Mouse (Mus musculus) stomach, embryonic 14.5 days (tissue): Measurements from ENCODE around the gene Raf1. TPM values are rescaled to one million over a fixed set of nuclear protein-coding genes. Genes with fewer than 3 reads are reported as not detected.

Source experiments
- ATAC-seq: fragments of 200-750 bp; cut with Nextera tagmentation; 2 replicates; pipeline ENCODE4 v1.8.0; 2017; ENCODE audit warnings: low read depth, moderate TSS enrichment; ENCODE audit not compliant: insufficient number of reproducible peaks, insufficient read depth, low FRiP score
- H3K27ac ChIP-seq: fragments of 300-500 bp; sonication (generic); 2 replicates; pipeline ENCODE4 v1.5.1; 2014; ENCODE audit warnings: mild to moderate bottlenecking, low read length, moderate library complexity, mixed read lengths
- H3K27me3 ChIP-seq: fragments of 300-500 bp; sonication (generic); 2 replicates; pipeline ENCODE4 v1.6.1; 2014; ENCODE audit warnings: low read length, control low read depth, mixed read lengths; ENCODE audit not compliant: control insufficient read depth, insufficient read depth
- H3K36me3 ChIP-seq: fragments of 300-500 bp; sonication (generic); 2 replicates; pipeline ENCODE4 v1.6.1; 2014; ENCODE audit warnings: mild to moderate bottlenecking, control low read depth, low read length, moderate library complexity, mixed read lengths; ENCODE audit not compliant: control insufficient read depth, insufficient read depth
- H3K4me1 ChIP-seq: fragments of 300-500 bp; sonication (generic); 2 replicates; pipeline ENCODE4 v1.6.1; 2014; ENCODE audit warnings: low read length, control low read depth, mixed read lengths; ENCODE audit not compliant: control insufficient read depth, insufficient read depth
- H3K4me2 ChIP-seq: fragments of 300-500 bp; sonication (generic); replicated peaks from 2 replicates; pipeline ENCODE4 v1.6.1; 2014; ENCODE audit warnings: low read depth, low read length, control low read depth
- H3K4me3 ChIP-seq: fragments of 300-500 bp; sonication (generic); 2 replicates; pipeline ENCODE4 v1.5.1; 2014; ENCODE audit warnings: low read depth, low read length, control low read depth
- H3K9ac ChIP-seq: fragments of 300-500 bp; sonication (generic); replicated peaks from 2 replicates; pipeline ENCODE4 v1.6.1; 2014; ENCODE audit warnings: low read depth, mild to moderate bottlenecking, control low read depth, low read length, moderate library complexity, mixed read lengths
- H3K9me3 ChIP-seq: fragments of 300-500 bp; sonication (generic); 2 replicates; pipeline ENCODE4 v1.6.1; 2016; ENCODE audit warnings: low read depth, low read length, control low read depth; ENCODE audit not compliant: control insufficient read depth
- WGBS: fragments of 180-500 bp; shearing (Covaris S2); extraction: QIAGEN DNeasy Blood & Tissue Kit; methylation state at CpG from one replicate; pipeline ENCODE4 v1.1.7; 2014; 5-methylcytosine and 5-hydroxymethylcytosine counted together
- polyA plus RNA-seq: library from polyadenylated mRNA; unstranded; fragments of >200 nt; fragmentation: Nextera tagmentation; extraction: Ambion mirVana; gene quantifications from 2 replicates; pipeline ENCODE4 v1.2.1, GENCODE M21; 2014

Raf1 gene
- polyA plus RNA-seq, 1 experiment from 2014 or later, result 131 TPM

DNA sequence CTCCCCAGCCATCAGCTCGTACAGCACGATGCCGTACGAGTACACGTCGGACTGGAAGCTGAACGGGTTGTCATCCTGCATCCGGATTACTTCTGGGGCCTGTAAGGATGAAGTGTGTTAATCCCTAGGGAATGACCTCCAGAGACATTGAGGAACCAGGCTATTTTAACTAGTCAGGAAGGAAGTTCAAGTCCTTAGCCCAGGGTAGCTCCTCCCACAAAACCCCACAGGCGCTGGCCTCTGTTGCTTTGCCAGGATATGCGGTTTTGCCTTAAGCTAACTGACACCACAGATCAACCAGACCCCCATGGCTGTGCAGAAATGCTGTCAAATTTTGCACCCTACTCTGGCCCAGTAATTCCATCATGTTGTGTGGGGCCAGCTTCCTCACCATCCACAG is 56.6 kb downstream of the Raf1 start:
- peaks cover 94% of the 10 kb centered on the region for H3K36me3 ChIP-seq
- WGBS, result 85% methylated on average over 10 of the region's 10 CpGs
- H3K9me3 ChIP-seq, result no peaks in the 10 kb centered on the region
- ATAC-seq, result no peak
- no peak overlapping the region for H3K4me2 ChIP-seq
- no peak overlapping the region for H3K4me3 ChIP-seq
- no peak overlapping the region for H3K27ac ChIP-seq
- H3K27me3 ChIP-seq, result no peaks in the 10 kb centered on the region
- H3K4me1 ChIP-seq, result no peaks in the 10 kb centered on the region
- no peak overlapping the region for H3K9ac ChIP-seq

DNA sequence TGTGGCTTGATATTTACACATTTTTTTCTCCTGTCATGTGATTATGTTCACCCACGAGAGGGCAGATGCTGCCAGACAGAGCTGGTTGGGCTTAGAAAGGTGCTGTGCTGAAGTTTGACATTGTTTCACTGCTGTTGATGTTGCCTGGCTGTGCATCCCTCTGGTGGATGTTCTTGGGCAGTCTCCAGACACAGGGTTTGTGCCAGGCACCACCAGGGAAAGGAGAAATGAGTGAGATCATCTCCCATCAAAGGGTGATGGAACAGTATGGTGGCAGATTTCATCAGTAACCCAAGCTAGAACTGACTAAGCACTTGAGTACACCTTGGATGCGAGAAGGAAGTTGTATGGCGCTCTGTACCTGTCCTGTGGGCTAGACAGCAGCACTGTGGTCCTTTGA is 60.5 kb downstream of the Raf1 start:
- ATAC-seq, result no peak
- peaks cover 74% of the 10 kb centered on the region for H3K36me3 ChIP-seq
- H3K4me3 ChIP-seq, result no peak overlapping the region
- no peaks in the 10 kb centered on the region for H3K27me3 ChIP-seq
- no peaks in the 10 kb centered on the region for H3K4me1 ChIP-seq
- no peaks in the 10 kb centered on the region for H3K9me3 ChIP-seq
- H3K4me2 ChIP-seq, result no peak overlapping the region
- H3K27ac ChIP-seq, result no peak overlapping the region
- WGBS, result 83% methylated on average over 3 of the region's 3 CpGs
- H3K9ac ChIP-seq, result no peak overlapping the region

GRCm38 (mm10) chr6:115613793-115614192 is 62.6 kb downstream of the Raf1 start:
- H3K4me3 ChIP-seq, result no peak overlapping the region
- no peaks in the 10 kb centered on the region for H3K9me3 ChIP-seq
- H3K4me1 ChIP-seq, result no peaks in the 10 kb centered on the region
- peaks cover 60% of the 10 kb centered on the region for H3K36me3 ChIP-seq
- no peak overlapping the region for H3K9ac ChIP-seq
- H3K27ac ChIP-seq, result no peak overlapping the region
- no peaks in the 10 kb centered on the region for H3K27me3 ChIP-seq
- no peak for ATAC-seq
- no peak overlapping the region for H3K4me2 ChIP-seq

GRCm38 (mm10) chr6:115610301-115610700 is 66.1 kb downstream of the Raf1 start:
- no peak for ATAC-seq
- no peak overlapping the region for H3K4me3 ChIP-seq
- H3K27me3 ChIP-seq, result no peaks in the 10 kb centered on the region
- H3K9me3 ChIP-seq, result no peaks in the 10 kb centered on the region
- no peak overlapping the region for H3K4me2 ChIP-seq
- H3K36me3 ChIP-seq, result peaks cover 30% of the 10 kb centered on the region
- 91% methylated on average over 5 of the region's 5 CpGs for WGBS
- no peaks in the 10 kb centered on the region for H3K4me1 ChIP-seq
- H3K9ac ChIP-seq, result no peak overlapping the region
- H3K27ac ChIP-seq, result no peak overlapping the region

- Histone ChIP-seq H3K4me2 (no peak overlapping the region), H3K36me3 (peaks cover 24% of the 10 kb centered on the region), H3K9ac (no peak overlapping the region), H3K4me1 (no peaks in the 10 kb centered on the region), H3K4me3 (no peak overlapping the region), H3K27ac (no peak overlapping the region), H3K27me3 (no peaks in the 10 kb centered on the region), H3K9me3 (no peaks in the 10 kb centered on the region)
- WGBS, result 63% methylated on average over 3 of the region's 3 CpGs
- ATAC-seq, result no peak
Observed at GRCm38 (mm10) chr6:115609121-115609520, 67.3 kb downstream of the Raf1 start.

DNA sequence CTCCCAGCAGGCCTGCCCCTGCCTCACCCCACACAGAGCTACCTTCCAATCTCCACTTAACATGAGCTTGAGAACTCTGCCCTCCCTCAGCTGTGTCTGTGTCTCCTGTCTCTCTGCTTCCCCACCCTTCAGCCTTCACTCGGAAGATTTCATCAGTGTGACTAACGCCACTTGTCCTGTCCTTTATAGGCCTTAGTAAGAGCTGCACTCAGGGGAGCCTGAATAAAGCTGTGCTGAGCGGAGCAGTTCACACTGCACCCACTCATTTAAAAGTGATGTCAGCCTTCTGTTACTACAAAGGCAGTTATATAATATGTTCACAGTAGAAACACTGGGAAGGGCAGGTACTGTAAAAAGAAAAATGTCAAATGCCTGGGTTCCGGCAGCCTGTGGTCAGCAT is 69.0 kb downstream of the Raf1 start:
- WGBS, result 84% methylated on average over 4 of the region's 4 CpGs

DNA sequence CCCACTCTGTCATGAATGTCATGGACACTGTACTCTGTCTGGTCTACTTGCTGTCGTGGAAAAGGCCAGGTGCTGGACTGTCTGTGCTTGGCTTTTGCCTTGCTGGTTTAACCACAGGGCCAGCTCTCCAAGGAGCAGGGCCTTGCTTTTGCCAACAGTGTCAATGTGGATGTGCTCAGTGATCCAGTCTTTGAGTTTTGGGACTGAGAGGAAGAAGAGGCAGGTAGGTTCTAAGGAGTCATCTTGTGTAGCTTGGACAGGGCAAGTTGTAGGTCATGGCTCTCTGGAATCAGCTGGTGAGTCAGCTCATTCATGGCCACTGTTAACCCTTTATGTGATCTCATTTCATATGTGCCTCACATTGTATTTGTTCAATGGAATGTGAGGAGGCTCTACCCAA is 70.0 kb downstream of the Raf1 start:
- H3K9ac ChIP-seq, result no peak overlapping the region
- 76% methylated on average over 1 of the region's 1 CpGs for WGBS

More for the DNA sequence above, 69.0 kb downstream of the Raf1 start:
- H3K9ac ChIP-seq, result no peak overlapping the region
- ATAC-seq, result no peak
- no peak overlapping the region for H3K27ac ChIP-seq
- H3K36me3 ChIP-seq, result peaks cover 17% of the 10 kb centered on the region
- no peak overlapping the region for H3K4me2 ChIP-seq
- no peaks in the 10 kb centered on the region for H3K9me3 ChIP-seq
- H3K4me1 ChIP-seq, result no peaks in the 10 kb centered on the region
- no peak overlapping the region for H3K4me3 ChIP-seq
- H3K27me3 ChIP-seq, result no peaks in the 10 kb centered on the region

DNA sequence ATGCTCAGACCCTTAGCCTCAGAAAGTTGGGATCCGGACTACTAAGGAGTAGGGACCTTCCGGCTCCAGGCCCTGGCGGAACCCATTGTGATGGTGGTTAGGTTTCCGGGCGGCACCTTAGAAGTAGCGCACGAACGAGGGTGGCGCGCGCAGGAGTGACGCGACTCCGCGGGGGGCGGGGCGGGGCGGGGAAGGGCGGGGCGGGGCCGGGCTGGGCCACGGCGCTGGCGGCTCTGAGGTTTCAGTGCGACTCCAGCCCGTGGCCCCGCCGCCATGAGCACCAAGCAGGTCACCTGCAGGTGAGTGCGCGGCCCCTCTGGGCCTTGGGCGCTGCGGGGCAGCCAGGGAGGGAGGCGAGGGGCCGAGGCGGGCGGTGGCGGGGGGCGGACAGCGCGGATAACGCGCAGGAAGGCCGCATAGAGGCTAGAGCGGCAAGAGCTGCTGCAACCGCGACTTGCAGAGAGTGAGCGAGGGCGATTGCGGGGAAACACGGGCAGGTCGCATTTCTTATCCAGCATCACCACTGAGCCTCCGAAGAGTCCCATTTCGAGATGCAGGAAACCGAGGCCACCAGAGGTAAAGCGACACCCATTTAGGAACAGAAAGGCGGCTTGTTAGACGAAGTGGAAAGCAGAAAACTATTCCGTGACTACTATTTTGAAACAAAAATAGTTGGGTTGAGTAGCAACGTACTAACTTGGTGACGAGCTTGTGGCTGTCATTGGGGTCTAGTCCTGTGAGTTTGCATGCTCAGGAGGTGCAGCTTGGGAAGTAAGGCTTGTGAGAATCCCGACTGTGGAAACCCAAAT is 74.5 kb downstream of the Raf1 start, which contains the start of gene Mkrn2:
Mkrn2 (plus strand) TSS at position 188 of the 809 bp plus-strand sequence.
- no peaks in the 10 kb centered on the region for H3K27me3 ChIP-seq
- H3K4me3 ChIP-seq, result peak within 1 kb of the TSS; percentile 77
- H3K4me1 ChIP-seq, result no peaks in the 10 kb centered on the region
- H3K27ac ChIP-seq, result no peak within 1 kb of the TSS
- H3K4me2 ChIP-seq, result peak within 1 kb of the TSS; percentile 72
- H3K9me3 ChIP-seq, result no peaks in the 10 kb centered on the region
- WGBS, result under 1% methylated on average over 60 of the region's 61 CpGs
- peak within 1 kb of the TSS; percentile 72 for H3K9ac ChIP-seq
- H3K36me3 ChIP-seq, result peaks cover 7% of the 10 kb centered on the region
- peak; percentile 94 for ATAC-seq

More for the DNA sequence above, 70.0 kb downstream of the Raf1 start:
- H3K36me3 ChIP-seq, result peaks cover 17% of the 10 kb centered on the region
- no peak overlapping the region for H3K27ac ChIP-seq
- no peaks in the 10 kb centered on the region for H3K27me3 ChIP-seq
- H3K4me2 ChIP-seq, result no peak overlapping the region
- H3K4me3 ChIP-seq, result no peak overlapping the region
- no peaks in the 10 kb centered on the region for H3K9me3 ChIP-seq
- no peak for ATAC-seq
- H3K4me1 ChIP-seq, result no peaks in the 10 kb centered on the region

DNA sequence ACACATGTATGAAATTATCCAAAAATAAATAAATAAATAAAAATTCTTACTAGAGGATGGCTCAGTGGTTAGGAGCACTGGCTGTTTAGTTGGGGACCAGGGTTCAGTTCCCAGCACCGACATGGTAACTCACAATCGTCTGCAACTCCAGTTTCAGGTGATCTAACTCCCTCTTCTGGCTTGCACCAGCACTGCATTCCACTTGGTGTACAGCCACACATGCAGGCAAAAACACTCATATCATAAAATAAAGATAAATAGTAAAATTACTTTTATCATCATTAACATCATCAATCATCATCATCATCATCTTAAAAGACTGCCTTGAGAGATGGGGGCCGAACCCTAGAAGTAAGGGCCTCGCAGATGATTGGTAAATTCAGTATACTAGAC is 75.1 kb downstream of the Raf1 start:
- H3K4me2 ChIP-seq, result peak overlapping the region; percentile 72
- no peaks in the 10 kb centered on the region for H3K4me1 ChIP-seq
- no peak for ATAC-seq
- H3K36me3 ChIP-seq, result peaks cover 7% of the 10 kb centered on the region
- WGBS, result 66% methylated on average over 4 of the region's 4 CpGs
- no peaks in the 10 kb centered on the region for H3K27me3 ChIP-seq
- H3K27ac ChIP-seq, result no peak overlapping the region
- H3K9me3 ChIP-seq, result no peaks in the 10 kb centered on the region
- H3K9ac ChIP-seq, result no peak overlapping the region
- H3K4me3 ChIP-seq, result peak overlapping the region; percentile 77; the same call in 1 of the 2 replicates
